Mouse (Mus musculus) cortical plate, adult 2 months (tissue): ENCODE data around the gene Rassf2.

Experiments
- CTCF ChIP-seq: fragments of 200-500 bp; IDR thresholded peaks from 2 replicates; pipeline ENCODE4 v1.5.1; 2011; ENCODE audit warnings: mild to moderate bottlenecking, control low read depth, low read length; ENCODE audit not compliant: insufficient read depth; ENCODE audit errors: extremely low read depth
- POLR2A ChIP-seq: fragments of 200-500 bp; IDR thresholded peaks from 2 replicates; pipeline ENCODE4 v1.6.1; 2011; ENCODE audit warnings: mild to moderate bottlenecking, low read length, control low read depth; ENCODE audit not compliant: insufficient read depth; ENCODE audit errors: extremely low read depth

DNA sequence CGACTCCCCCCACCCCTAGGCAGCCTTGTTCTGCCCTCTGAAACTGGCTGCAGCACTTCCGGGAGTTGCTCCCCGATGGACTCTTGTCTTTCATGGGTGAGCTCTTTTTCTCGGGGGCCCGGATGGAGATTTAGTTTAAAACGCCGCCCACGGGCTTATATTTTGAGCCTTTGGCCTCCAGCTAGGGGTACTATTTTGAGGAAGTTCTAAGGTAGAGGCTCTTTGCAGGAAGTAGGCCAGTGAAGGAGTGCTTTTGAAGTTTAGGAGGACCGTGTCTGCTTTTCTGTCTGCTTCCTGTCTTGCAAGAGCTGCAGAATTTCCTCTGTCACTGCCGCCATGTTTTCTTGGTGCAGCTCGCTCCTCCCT, 5.4 kb upstream of the Rassf2 start:
- TF ChIP-seq CTCF = no peak
- no peak for TF ChIP-seq POLR2A
